Mouse (Mus musculus): ENCODE measurements around the gene Esp15.
"Not testable (repeated sequence)": the region's sequence is repeated elsewhere in the genome, so short reads cannot be mapped to it uniquely, and the experiment has no call there.

Gene Esp15

GRCm38 (mm10) chr17:39640654-39641053, at the start of gene Esp15:
Esp15 (plus strand) TSS chr17:39640954.
- H3K27me3 ChIP-seq (ENCODE audit: control insufficient read depth, insufficient read depth, low read length, poor library complexity, severe bottlenecking); DNase-seq (ENCODE audit: low read depth, low spot score); H3K36me3 ChIP-seq (ENCODE audit: control insufficient read depth, insufficient read depth, low read length, poor library complexity, severe bottlenecking): not testable (repeated sequence)

DNA sequence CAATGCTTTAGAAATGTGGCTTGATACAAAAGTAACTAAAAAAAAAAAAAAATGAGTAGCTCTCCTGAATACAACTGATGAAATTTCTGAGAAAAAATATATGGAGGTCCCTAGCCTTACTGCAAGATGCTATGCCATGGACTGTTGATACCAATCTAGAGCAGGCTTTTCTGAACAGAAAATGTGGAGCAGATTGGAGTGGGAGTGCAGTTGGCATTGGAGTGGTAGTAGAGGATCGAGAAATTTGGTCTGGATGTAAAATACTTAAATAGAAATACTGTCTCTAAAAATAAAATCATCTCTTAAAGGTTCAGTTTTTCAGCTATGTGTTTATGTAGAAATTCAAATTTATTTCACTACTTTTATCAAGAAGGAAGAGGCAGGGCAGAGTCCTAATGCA, 49.2 kb upstream of the Esp15 start:
- Histone ChIP-seq H3K27me3 (ENCODE audit: control insufficient read depth, insufficient read depth, low read length, poor library complexity, severe bottlenecking) (no peaks in the 10 kb centered on the region), H3K36me3 (ENCODE audit: control insufficient read depth, insufficient read depth, low read length, poor library complexity, severe bottlenecking) (no peaks in the 10 kb centered on the region)
- no peak for DNase-seq (ENCODE audit: low read depth, low spot score)

Measured in splenic B cell, adult 2 months (primary cell).